Mouse (Mus musculus) megakaryocyte, embryonic 14.5 days (primary cell): ENCODE data around the gene Ddx54. TPM values are rescaled to one million over a fixed set of nuclear protein-coding genes. Genes with fewer than 3 reads are reported as not detected.

Source experiments
- H3K27me3 ChIP-seq: replicated peaks from 2 replicates; pipeline ENCODE3; 2012; ENCODE audit warnings: inconsistent platforms
- H3K36me3 ChIP-seq: replicated peaks from 2 replicates; pipeline ENCODE3; 2012; ENCODE audit warnings: low read length, inconsistent platforms, mixed read lengths
- H3K4me1 ChIP-seq: 2 replicates; pipeline ENCODE4 v1.6.1; 2012; ENCODE audit warnings: inconsistent platforms
- H3K4me3 ChIP-seq: replicated peaks from 2 replicates; pipeline ENCODE3; 2012; ENCODE audit warnings: moderate library complexity, mild to moderate bottlenecking, inconsistent platforms
- H3K9me3 ChIP-seq: 2 replicates; pipeline ENCODE4 v1.6.1; 2012; ENCODE audit warnings: inconsistent platforms
- FLI1 ChIP-seq: IDR thresholded peaks from 2 replicates; pipeline ENCODE4 v1.6.1; 2012; ENCODE audit warnings: low read length, inconsistent platforms, mixed read lengths
- GATA1 ChIP-seq: IDR thresholded peaks from 3 replicates; pipeline ENCODE4 v1.6.1; 2012; ENCODE audit warnings: mixed read lengths, low read length, inconsistent platforms, borderline replicate concordance
- polyA plus RNA-seq: library from polyadenylated mRNA; stranded (reverse); fragments of >175 nt; gene quantifications from 2 replicates; pipeline ENCODE4 v1.2.3, GENCODE M21; 2012; ENCODE audit warnings: low replicate concordance; ENCODE audit not compliant: insufficient read depth

Gene Ddx54
- polyA plus RNA-seq, 1 experiment: 74.7 TPM

DNA sequence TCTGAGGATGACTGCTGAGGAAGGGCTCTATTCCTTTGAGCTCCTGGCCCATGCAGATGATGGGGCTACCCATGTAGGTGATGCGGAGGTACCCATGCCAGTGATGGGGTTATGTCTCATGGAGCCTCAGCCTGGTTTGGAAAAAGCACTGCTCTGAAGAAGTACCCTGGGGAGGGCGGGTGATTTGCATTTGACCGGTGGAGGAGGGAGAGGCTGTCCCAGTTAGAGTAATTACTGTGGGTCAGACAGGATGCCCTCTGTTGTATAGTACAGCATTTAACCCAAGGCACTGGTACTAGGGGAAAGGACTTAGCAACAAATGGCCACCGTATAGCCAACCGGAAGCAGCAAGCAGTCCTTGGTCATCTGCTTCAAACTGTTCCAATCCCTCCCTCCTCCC is 22.3 kb downstream of the Ddx54 start:
- H3K4me3 ChIP-seq: peak overlapping the region; percentile 1
- no peaks in the 10 kb centered on the region for H3K36me3 ChIP-seq
- peaks cover 42% of the 10 kb centered on the region for H3K4me1 ChIP-seq
- peaks cover 37% of the 10 kb centered on the region for H3K9me3 ChIP-seq
- no peak for TF ChIP-seq FLI1
- TF ChIP-seq GATA1: no peak
- peaks cover 81% of the 10 kb centered on the region for H3K27me3 ChIP-seq

DNA sequence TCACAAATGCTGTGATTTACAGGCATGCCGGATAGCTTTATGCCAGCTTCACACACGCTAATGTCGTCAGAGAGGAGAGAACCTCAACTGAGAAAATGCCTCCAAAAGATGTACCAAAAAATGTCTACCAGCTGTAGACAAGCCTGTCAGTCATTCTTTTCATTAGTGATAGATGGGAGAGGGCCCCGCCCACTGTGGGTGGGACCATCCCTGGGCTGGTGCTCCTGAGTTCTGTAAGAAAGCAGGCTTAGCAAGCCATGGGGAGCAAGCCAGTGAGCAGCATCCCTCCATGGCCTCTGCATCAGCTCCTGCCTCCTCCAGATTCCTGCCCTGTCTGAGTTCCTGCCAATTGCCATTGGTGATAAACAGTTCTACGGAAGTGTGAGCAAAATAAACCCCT is 23.1 kb downstream of the Ddx54 start:
- TF ChIP-seq FLI1 (no peak), GATA1 (no peak)

DNA sequence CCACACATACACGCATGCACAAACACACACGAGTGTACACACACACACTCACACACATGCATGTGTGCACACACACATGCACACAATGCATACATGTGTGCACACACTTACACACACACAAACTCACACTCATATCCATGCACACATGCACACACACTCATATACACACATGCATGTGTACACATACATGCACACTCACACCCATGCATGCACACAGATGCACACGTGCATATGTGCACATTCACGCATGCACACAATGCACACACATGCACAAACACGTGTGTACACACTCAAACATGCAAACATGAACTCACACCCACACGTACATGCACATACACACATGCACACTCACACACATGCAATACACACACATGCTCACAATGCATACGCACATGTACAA is 27.6 kb downstream of the Ddx54 start:
- peaks cover 73% of the 10 kb centered on the region for H3K27me3 ChIP-seq
- no peaks in the 10 kb centered on the region for H3K36me3 ChIP-seq
- peak overlapping the region; percentile 66 for H3K4me3 ChIP-seq
- TF ChIP-seq FLI1: no peak
- TF ChIP-seq GATA1: peak; percentile 10; the same call in 1 of the 3 replicates
- peaks cover 53% of the 10 kb centered on the region for H3K4me1 ChIP-seq
- H3K9me3 ChIP-seq: peaks cover 14% of the 10 kb centered on the region

More for the DNA sequence above, 23.1 kb downstream of the Ddx54 start:
- Histone ChIP-seq H3K36me3 (no peaks in the 10 kb centered on the region), H3K4me3 (no peak overlapping the region), H3K27me3 (peaks cover 80% of the 10 kb centered on the region), H3K9me3 (peaks cover 34% of the 10 kb centered on the region), H3K4me1 (peaks cover 48% of the 10 kb centered on the region)

DNA sequence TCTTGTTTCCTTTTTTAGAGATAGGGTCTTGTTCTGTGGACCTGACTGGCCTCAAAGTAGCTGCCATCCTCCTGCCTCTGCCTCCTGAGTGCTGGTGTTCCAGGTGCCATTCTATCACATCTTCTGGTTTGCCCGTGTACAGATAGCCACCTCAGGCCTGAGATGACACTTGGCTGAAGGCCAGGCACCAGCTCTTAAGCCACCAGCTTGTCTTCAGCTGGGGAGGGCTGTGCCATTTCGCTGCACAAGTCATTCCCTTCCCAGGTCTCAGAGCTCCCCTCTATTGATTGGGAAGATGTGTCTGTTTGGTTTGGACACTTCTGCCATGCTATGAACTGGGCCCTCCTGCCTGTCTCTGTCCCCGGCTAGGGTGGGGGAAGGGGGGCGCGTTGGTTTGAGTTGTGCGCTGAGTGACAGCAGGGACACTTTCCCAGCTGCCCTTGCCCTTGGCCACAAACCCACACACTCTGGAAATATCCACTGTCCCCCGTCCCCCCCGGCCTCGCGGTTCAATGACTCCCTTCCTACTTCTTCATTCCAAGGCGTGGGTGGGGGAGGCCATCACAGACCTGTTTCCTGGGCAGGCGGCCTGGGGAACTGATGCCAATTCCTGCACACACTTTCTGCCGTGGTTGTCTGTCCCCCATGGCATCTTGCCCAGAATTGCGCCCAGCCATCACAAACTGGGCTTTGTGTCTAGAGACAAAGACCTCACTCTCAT is 31.0 kb downstream of the Ddx54 start:
- TF ChIP-seq FLI1 (no peak), GATA1 (no peak)
- Histone ChIP-seq H3K9me3 (peaks cover 3% of the 10 kb centered on the region), H3K36me3 (no peaks in the 10 kb centered on the region), H3K27me3 (peaks cover 79% of the 10 kb centered on the region), H3K4me3 (peak overlapping the region; percentile 62), H3K4me1 (peaks cover 58% of the 10 kb centered on the region)

DNA sequence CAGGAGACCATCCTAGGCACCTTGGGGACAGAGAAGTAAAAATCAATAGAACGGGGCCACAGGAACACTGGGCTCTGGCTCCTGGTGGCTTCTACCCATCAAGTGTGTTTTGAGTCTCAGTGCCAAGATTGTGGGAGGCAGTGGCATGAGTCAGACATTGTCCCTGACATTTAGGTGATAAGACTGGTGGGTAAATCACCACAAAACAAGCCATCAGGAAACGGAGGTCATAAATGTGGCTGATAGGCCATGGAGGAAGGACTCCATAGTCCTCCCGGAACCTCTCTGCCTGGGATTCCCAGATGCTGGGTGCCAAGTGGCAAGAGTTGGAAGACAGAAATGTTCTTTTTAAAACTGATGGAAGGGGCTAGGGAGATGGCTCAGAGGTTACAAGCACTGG is 31.7 kb downstream of the Ddx54 start:
- peaks cover 82% of the 10 kb centered on the region for H3K27me3 ChIP-seq
- no peaks in the 10 kb centered on the region for H3K36me3 ChIP-seq
- H3K9me3 ChIP-seq: peaks cover 3% of the 10 kb centered on the region
- peaks cover 63% of the 10 kb centered on the region for H3K4me1 ChIP-seq
- H3K4me3 ChIP-seq: peak overlapping the region; percentile 62
- TF ChIP-seq GATA1 (no peak; the same call in 2 of the 3 replicates), FLI1 (no peak)

DNA sequence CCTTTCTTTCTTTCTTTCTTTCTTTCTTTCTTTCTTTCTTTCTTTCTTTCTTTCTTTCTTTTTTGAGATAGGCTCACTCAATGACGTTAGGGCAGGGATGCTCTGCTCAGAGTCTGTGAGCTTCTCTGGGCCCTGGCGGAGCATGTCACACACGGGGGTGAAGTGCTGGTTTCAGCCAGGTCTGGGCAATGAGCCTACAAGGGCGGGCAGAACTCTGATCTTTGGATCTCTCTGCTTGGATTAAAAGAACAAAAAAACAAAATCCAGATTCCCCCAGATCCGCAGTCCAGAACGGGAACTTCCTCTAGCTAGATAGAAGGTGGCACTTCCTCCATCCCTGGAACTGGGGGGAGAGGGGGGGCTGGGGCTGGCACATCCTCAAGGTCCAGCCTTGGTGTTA is 33.3 kb downstream of the Ddx54 start:
- TF ChIP-seq FLI1 (no peak), GATA1 (no peak)
- Histone ChIP-seq H3K4me1 (peaks cover 65% of the 10 kb centered on the region), H3K9me3 (no peaks in the 10 kb centered on the region), H3K27me3 (peaks cover 82% of the 10 kb centered on the region), H3K4me3 (no peak overlapping the region), H3K36me3 (no peaks in the 10 kb centered on the region)

DNA sequence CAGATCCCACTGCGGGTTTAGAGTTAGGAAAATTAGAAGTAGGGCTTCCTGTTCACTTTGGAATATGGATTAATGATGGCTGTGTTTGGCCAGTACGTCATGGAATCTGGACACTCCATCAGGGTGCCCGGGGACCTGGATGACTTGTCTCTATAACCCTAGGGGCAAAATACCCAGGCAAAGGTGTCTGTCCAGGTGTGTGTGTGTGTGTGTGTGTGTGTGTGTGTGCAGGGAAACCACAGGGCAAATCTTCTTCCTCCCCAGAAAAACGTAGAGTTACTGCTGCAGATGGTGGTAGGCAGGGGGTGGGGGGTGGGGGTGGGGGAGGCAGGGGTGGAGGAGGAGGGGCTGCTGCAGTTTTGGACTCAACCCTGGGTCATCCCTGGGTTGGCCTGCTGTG is 34.8 kb downstream of the Ddx54 start:
- H3K4me3 ChIP-seq: no peak overlapping the region
- peaks cover 84% of the 10 kb centered on the region for H3K27me3 ChIP-seq
- TF ChIP-seq GATA1: no peak
- no peak for TF ChIP-seq FLI1
- H3K4me1 ChIP-seq: peaks cover 62% of the 10 kb centered on the region
- H3K9me3 ChIP-seq: no peaks in the 10 kb centered on the region
- H3K36me3 ChIP-seq: no peaks in the 10 kb centered on the region

DNA sequence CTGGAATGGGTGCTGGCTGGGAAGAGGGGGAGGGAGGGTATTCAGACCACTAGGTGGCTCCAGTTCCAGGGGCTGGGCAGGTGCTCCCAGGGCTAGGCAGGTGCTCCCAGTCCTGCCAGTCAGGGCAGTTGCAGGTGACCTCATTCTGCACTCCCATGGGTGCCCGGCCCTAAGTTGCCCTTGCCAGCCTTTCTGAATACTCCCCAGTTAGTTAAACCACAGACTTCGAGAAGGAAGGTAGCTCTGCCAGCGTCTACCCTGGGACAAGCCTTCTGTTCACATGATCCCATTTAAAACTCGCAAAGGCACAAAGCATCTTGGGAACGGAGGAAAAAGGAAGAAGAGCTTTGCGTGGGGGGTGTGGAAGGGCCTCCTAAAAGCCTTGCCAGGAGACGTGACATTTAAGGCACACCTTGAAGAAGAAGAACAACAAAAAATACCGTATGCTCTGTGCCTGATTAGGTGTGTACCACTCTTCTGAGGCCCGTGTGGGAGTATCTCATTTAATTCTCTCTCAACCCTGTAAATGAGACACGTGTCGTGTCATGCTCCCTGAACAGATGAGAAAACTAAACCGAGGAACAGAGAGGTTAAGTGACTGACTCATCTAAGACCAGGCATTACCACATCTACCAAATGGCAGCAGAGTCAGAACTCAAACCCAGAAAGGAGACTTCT is 35.4 kb downstream of the Ddx54 start:
- no peaks in the 10 kb centered on the region for H3K9me3 ChIP-seq
- peaks cover 56% of the 10 kb centered on the region for H3K4me1 ChIP-seq
- TF ChIP-seq GATA1 (no peak), FLI1 (no peak)
- peaks cover 85% of the 10 kb centered on the region for H3K27me3 ChIP-seq
- peak overlapping the region; percentile 11 for H3K4me3 ChIP-seq
- H3K36me3 ChIP-seq: no peaks in the 10 kb centered on the region

DNA sequence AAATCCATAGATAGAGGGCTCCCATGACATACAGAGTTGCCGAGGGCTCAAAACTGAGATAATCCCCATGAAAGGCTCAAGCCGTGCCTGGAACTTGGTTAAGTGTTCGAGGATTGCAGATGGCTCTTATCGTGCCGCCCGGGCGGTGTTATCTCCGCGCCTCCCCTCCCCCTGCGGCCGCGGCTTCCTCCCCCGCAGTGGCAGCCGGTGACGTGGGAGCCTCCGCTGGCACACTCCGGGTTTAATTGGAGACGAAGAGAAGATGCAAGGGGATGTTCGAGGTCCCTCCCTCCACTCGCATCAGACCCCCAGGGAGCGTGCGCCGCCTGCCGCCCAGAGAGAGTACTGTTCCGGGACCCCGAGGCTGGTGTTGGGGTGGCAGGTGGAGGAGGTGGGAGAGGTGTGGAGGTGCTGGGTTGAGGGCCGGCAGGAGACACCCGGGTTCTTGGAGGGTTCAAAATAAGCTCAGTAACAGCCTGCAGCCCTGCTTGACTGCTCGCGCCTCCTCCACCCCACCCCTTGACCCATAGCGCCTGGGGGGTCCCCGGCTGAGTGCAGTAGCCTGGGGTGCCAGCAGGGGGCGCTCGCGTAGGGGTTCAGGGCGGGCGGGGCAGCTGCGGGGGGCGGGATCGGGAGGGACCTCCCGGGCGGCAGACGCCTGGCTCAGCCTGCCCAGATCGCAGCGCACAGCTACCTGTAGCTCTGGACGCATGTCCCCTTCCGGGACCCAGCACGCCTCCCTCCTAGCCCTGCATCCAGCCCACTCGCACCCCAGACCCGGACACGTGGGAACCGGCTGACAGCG is 36.2 kb downstream of the Ddx54 start, which contains the start of gene Rasal1:
Gene Rasal1 (plus strand): TSS at position 244 of the 805 bp plus-strand sequence.
- Histone ChIP-seq H3K9me3 (no peaks in the 10 kb centered on the region), H3K36me3 (no peaks in the 10 kb centered on the region), H3K4me1 (peaks cover 47% of the 10 kb centered on the region), H3K27me3 (peaks cover 84% of the 10 kb centered on the region), H3K4me3 (peak within 1 kb of the TSS; percentile 91)
- no peak for TF ChIP-seq GATA1
- no peak for TF ChIP-seq FLI1
